In the genomic region with DNA sequence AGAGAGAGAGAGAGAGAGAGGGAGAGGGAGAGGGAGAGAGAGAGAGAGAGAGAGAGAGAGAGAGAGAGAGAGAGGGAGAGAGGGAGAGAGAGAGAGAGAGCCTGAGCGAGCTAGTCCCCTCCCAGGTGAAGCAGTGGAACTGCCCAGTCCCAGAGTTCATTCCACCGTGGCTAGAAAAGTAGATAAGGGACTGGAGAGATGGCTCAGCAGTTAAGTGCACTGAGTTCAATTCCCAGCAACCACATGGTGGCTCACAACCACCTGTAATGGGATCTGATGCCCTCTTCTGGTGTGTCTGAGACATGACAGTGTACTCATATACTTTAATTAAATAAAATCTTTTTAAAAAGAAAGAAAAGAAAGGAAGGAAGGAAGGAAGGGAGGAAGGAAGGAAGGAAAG, we compare ENCODE assay signal across 16 mouse cellular contexts. TPM values are rescaled to one million over a fixed set of nuclear protein-coding genes. Genes with fewer than 3 reads are reported as not detected.
DNase-seq lines count a peak whose midpoint lies in the region; ATAC-seq and TF ChIP-seq lines count a peak whose summit lies in the region.
"Not testable (repeated sequence)": the region's sequence is repeated elsewhere in the genome, so short reads cannot be mapped to it uniquely, and the experiment has no call there.
"Had no signal": no experiment of that assay in that cellular context is flagged by ENCODE, and none has a peak within 500 bp of the region (broad histone marks: within the 10 kb centered on the region; RNA-seq: fewer than 3 reads in every experiment).

No protein-coding gene starts in this region.

- peaks cover 36% of the 10 kb centered on the region for H3K36me3 ChIP-seq in heart, embryonic 12.5 days
- H3K36me3 ChIP-seq in intestine, postnatal 0 days (ENCODE audit: control insufficient read depth, insufficient read depth): peaks cover 39% of the 10 kb centered on the region
- H3K36me3 ChIP-seq in midbrain, embryonic 11.5 days (ENCODE audit: control insufficient read depth, insufficient read depth, low read length): peaks cover 20% of the 10 kb centered on the region

- not testable (repeated sequence) for H3K4me3 ChIP-seq in cerebellum, adult 2 months (replicated peaks; ENCODE audit: insufficient read depth, low read depth, low read length); heart, embryonic 12.5 days; intestine, postnatal 0 days (ENCODE audit: low read depth, low read length); left cerebral cortex, adult 2 months; midbrain, embryonic 11.5 days (ENCODE audit: low read depth, low read length)

- intact Hi-C loops in left cerebral cortex, adult 2 months (cut with DNase I): not testable (repeated sequence)

- not testable (repeated sequence) for ATAC-seq in heart, embryonic 12.5 days (ENCODE audit: insufficient number of reproducible peaks, low FRiP score); midbrain, embryonic 11.5 days (ENCODE audit: low FRiP score)
- peak; percentile 52 for ATAC-seq in intestine, postnatal 0 days

- H3K27ac ChIP-seq in cerebellum, adult 2 months (ENCODE audit: insufficient read depth, low read length); intestine, postnatal 0 days (ENCODE audit: low read depth, low read length); left cerebral cortex, adult 2 months; midbrain, embryonic 11.5 days (ENCODE audit: low read depth, low read length): not testable (repeated sequence)
- H3K27ac ChIP-seq in heart, embryonic 12.5 days (ENCODE audit: poor library complexity, severe bottlenecking): peak overlapping the region; percentile 63; the same call in 1 of the 2 replicates

- H3K4me2 ChIP-seq in heart, embryonic 12.5 days; intestine, postnatal 0 days (replicated peaks; ENCODE audit: low read depth); midbrain, embryonic 11.5 days: not testable (repeated sequence)

- not testable (repeated sequence) for DNase-seq in cerebellum, adult 2 months; left cerebral cortex, adult 2 months (ENCODE audit: extremely low spot score in 1 of 2, low spot score in 2 of 2)
- peak; percentile 76 for DNase-seq in heart, adult 11 months
- DNase-seq in midbrain, embryonic 11.5 days (ENCODE audit: low spot score, missing footprints): peak; percentile 8

- TF ChIP-seq CTCF in cerebellum, adult 2 months (IDR thresholded peaks at IDR 0.05; ENCODE audit: borderline replicate concordance, insufficient read depth, low read depth, low read length): 0 out of 2 replicates have a peak, but pooled peaks have one; percentile 4
- TF ChIP-seq CTCF in intestine, postnatal 0 days (IDR thresholded peaks at IDR 0.05; ENCODE audit: low read depth): peak; percentile 50
- peak; percentile 28 for TF ChIP-seq CTCF in left cerebral cortex, adult 2 months (IDR thresholded peaks at IDR 0.05)

- H3K9me3 ChIP-seq in heart, embryonic 12.5 days (replicated peaks); intestine, postnatal 0 days (ENCODE audit: control insufficient read depth); midbrain, embryonic 11.5 days (ENCODE audit: control insufficient read depth, low read length): not testable (repeated sequence)

- not testable (repeated sequence) for H3K27me3 ChIP-seq in cerebellum, adult 2 months (ENCODE audit: control insufficient read depth, insufficient read depth, low read length)
- H3K27me3 ChIP-seq in heart, embryonic 12.5 days (replicated peaks): peaks cover 24% of the 10 kb centered on the region
- peaks cover 12% of the 10 kb centered on the region; the same call in 1 of the 2 replicates for H3K27me3 ChIP-seq in intestine, postnatal 0 days (replicated peaks; ENCODE audit: control insufficient read depth, insufficient read depth, low read length)
- peaks cover 21% of the 10 kb centered on the region for H3K27me3 ChIP-seq in midbrain, embryonic 11.5 days (ENCODE audit: control insufficient read depth, insufficient read depth, low read length)

- 78% methylated on average over 2 of the region's 2 CpGs for WGBS in cerebellum, adult 2 months
- 15% methylated on average over 2 of the region's 2 CpGs for WGBS in heart, embryonic 12.5 days
- 23% methylated on average over 2 of the region's 2 CpGs for WGBS in intestine, postnatal 0 days
- WGBS in midbrain, embryonic 11.5 days: 69% methylated on average over 2 of the region's 2 CpGs

- TF ChIP-seq POLR2A in cerebellum, adult 2 months (IDR thresholded peaks at IDR 0.05; ENCODE audit: borderline replicate concordance, insufficient read depth, low read length): not testable (repeated sequence)

- not testable (repeated sequence) for H3K9ac ChIP-seq in heart, embryonic 12.5 days; intestine, postnatal 0 days (ENCODE audit: low read depth, low read length); midbrain, embryonic 11.5 days (ENCODE audit: low read length)

- peaks cover 41% of the 10 kb centered on the region for H3K4me1 ChIP-seq in cerebellum, adult 2 months (ENCODE audit: control insufficient read depth, insufficient read depth, low read length)
- peaks cover 76% of the 10 kb centered on the region for H3K4me1 ChIP-seq in heart, embryonic 12.5 days (replicated peaks)
- not testable (repeated sequence) for H3K4me1 ChIP-seq in intestine, postnatal 0 days (replicated peaks; ENCODE audit: control insufficient read depth, insufficient read depth, low read length); midbrain, embryonic 11.5 days (ENCODE audit: control insufficient read depth, insufficient read depth, low read length)

RNA-seq across cellular contexts. Expression of a gene that starts 1.2 kb away (rescaled TPM):
- 0.95 and 1.3 TPM in 2 replicates for polyA plus RNA-seq in cerebellum, adult 2 months (2012; rRNA removed)
- polyA plus RNA-seq in heart, embryonic 12.5 days (2016; fragmentation: Nextera tagmentation; extraction: Ambion mirVana): 143 and 152 TPM in 2 replicates
- polyA plus RNA-seq in intestine, postnatal 0 days (2015; fragmentation: Nextera tagmentation; extraction: Ambion mirVana): 0.44 and 0.69 TPM in 2 replicates
- 1 to 10 TPM; 8.7 to 10.0 TPM for total RNA-seq in left cerebral cortex, adult 2 months (2021)
- not detected in 2 replicates for polyA plus RNA-seq in midbrain, embryonic 11.5 days (2014; fragmentation: Nextera tagmentation; extraction: Ambion mirVana)
- total RNA-seq: common myeloid progenitor, adult 5-6 weeks; granulocyte monocyte progenitor cell, adult 5-6 weeks had no signal
- polyA plus RNA-seq: CD4-positive, CD25-positive, alpha-beta regulatory T cell, adult 4 months; forebrain, embryonic 11.5 days; forebrain, embryonic 14.5 days; hindbrain, embryonic 14.5 days; hindbrain, postnatal 0 days; inflammation-experienced regulatory T-cells, adult 6 months; Patski had no signal

RNA-seq across cellular contexts. Expression of a gene that starts 3.8 kb away (rescaled TPM):
- 0.26 and 0.40 TPM in 2 replicates for polyA plus RNA-seq in cerebellum, adult 2 months (2012; rRNA removed)
- polyA plus RNA-seq in heart, embryonic 12.5 days (2016; fragmentation: Nextera tagmentation; extraction: Ambion mirVana): 1.7 and 2.0 TPM in 2 replicates
- not detected in 2 replicates for polyA plus RNA-seq in intestine, postnatal 0 days (2015; fragmentation: Nextera tagmentation; extraction: Ambion mirVana)
- under 1 TPM in 1 of 2 experiments, not detected in 1; 0.51 TPM for total RNA-seq in left cerebral cortex, adult 2 months (2021)
- polyA plus RNA-seq in midbrain, embryonic 11.5 days (2014; fragmentation: Nextera tagmentation; extraction: Ambion mirVana): not detected in 2 replicates
- total RNA-seq: common myeloid progenitor, adult 5-6 weeks; granulocyte monocyte progenitor cell, adult 5-6 weeks; heart, postnatal 4 days had no signal
- polyA plus RNA-seq: CD4-positive, CD25-positive, alpha-beta regulatory T cell, adult 4 months; forebrain, embryonic 11.5 days; inflammation-experienced regulatory T-cells, adult 6 months; Patski had no signal

RNA-seq across cellular contexts. Expression of a gene that starts 17.9 kb away (rescaled TPM):
- polyA plus RNA-seq in cerebellum, adult 2 months (2012; rRNA removed): 13.2 and 14.1 TPM in 2 replicates
- 20.0 and 20.6 TPM in 2 replicates for polyA plus RNA-seq in heart, embryonic 12.5 days (2016; fragmentation: Nextera tagmentation; extraction: Ambion mirVana)
- polyA plus RNA-seq in intestine, postnatal 0 days (2015; fragmentation: Nextera tagmentation; extraction: Ambion mirVana): 14.7 and 15.1 TPM in 2 replicates
- total RNA-seq in left cerebral cortex, adult 2 months (2021): 10 to 100 TPM; 10.2 to 11.9 TPM
- polyA plus RNA-seq in midbrain, embryonic 11.5 days (2014; fragmentation: Nextera tagmentation; extraction: Ambion mirVana): 5.6 and 5.7 TPM in 2 replicates

RNA-seq across cellular contexts. Expression of a gene that starts 24.2 kb away (rescaled TPM):
- polyA plus RNA-seq in cerebellum, adult 2 months (2012; rRNA removed): 53.5 and 56.1 TPM in 2 replicates
- polyA plus RNA-seq in heart, embryonic 12.5 days (2016; fragmentation: Nextera tagmentation; extraction: Ambion mirVana): 45.2 and 47.6 TPM in 2 replicates
- 29.0 and 30.1 TPM in 2 replicates for polyA plus RNA-seq in intestine, postnatal 0 days (2015; fragmentation: Nextera tagmentation; extraction: Ambion mirVana)
- total RNA-seq in left cerebral cortex, adult 2 months (2021): 10 to 100 TPM; 35.7 to 42.4 TPM
- polyA plus RNA-seq in midbrain, embryonic 11.5 days (2014; fragmentation: Nextera tagmentation; extraction: Ambion mirVana): 39.7 and 41.5 TPM in 2 replicates

RNA-seq across cellular contexts. Expression of a gene that starts 29.9 kb away (rescaled TPM):
- 1.6 and 1.8 TPM in 2 replicates for polyA plus RNA-seq in cerebellum, adult 2 months (2012; rRNA removed)
- polyA plus RNA-seq in heart, embryonic 12.5 days (2016; fragmentation: Nextera tagmentation; extraction: Ambion mirVana): 66.7 and 67.1 TPM in 2 replicates
- 19.4 and 20.7 TPM in 2 replicates for polyA plus RNA-seq in intestine, postnatal 0 days (2015; fragmentation: Nextera tagmentation; extraction: Ambion mirVana)
- total RNA-seq in left cerebral cortex, adult 2 months (2021): 1 to 10 TPM; 1.8 to 1.9 TPM
- 14.8 TPM in 2 replicates for polyA plus RNA-seq in midbrain, embryonic 11.5 days (2014; fragmentation: Nextera tagmentation; extraction: Ambion mirVana)
- total RNA-seq: common myeloid progenitor, adult 5-6 weeks; granulocyte monocyte progenitor cell, adult 5-6 weeks had no signal

Comparison
In these comparisons a context has a peak if more than half of its experiments do, and no peak if none do; other contexts are left out.
1. RNA of a gene that starts 1.2 kb away (polyA plus RNA-seq): 143 to 152 TPM in heart, embryonic 12.5 days; 0.95 to 1.3 TPM in cerebellum, adult 2 months, 0.44 to 0.69 TPM in intestine, postnatal 0 days and not detected in midbrain, embryonic 11.5 days; every median in the first group is over 10 times any median in the second.
2. Peak in every context shown above with its lines, with median percentiles within 50 percentile points of each other: CTCF ChIP-seq.